Mouse (Mus musculus): ENCODE measurements around the gene Metrnl. TPM values are rescaled to one million over a fixed set of nuclear protein-coding genes. Genes with fewer than 3 reads are reported as not detected.

Metrnl gene
- total and polyA plus RNA-seq, 3 experiments, result 0.33 to 1.1 (median 1.1) TPM

DNA sequence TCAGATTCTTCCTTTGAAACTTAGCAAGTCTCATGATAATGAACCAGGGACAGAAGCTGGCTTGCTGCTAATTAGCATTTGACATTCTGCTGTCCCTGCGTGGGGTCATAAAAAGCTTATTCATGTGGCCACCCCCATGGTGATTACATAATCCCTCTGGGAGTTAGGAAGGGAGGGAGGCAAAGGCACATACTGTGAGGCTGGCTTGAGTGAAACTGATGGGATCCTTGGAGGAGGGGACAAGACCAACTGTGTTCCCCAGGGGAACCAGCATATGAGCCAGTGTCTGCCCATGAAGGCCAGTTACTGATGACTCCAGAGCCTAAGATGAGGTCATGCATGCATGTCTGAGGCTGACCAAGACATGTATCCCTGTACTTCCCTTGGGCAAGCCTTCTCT lies 33.5 kb downstream of the Metrnl start:
- TF ChIP-seq USF1 (IDR thresholded peaks at IDR 0.05; ENCODE audit: low read depth, low read length) (no peak), CHD1 (IDR thresholded peaks at IDR 0.05; ENCODE audit: low read depth, low read length) (no peak), PAX5 (IDR thresholded peaks at IDR 0.05; ENCODE audit: low read length) (no peak), UBTF (IDR thresholded peaks at IDR 0.05; ENCODE audit: low read depth, low read length) (no peak), TCF12 (IDR thresholded peaks at IDR 0.05; ENCODE audit: low read depth, low read length) (no peak), CTCF (conservative IDR thresholded peaks at IDR 0.05 in 1 of 2, IDR thresholded peaks at IDR 0.05 in 1 of 2; ENCODE audit: low read depth in 2 of 2, low read length in 2 of 2) (no peak)
- no peak overlapping the region for H3K9ac ChIP-seq (ENCODE audit: insufficient read depth, low read depth)
- in situ Hi-C loops (cut with MboI; ENCODE audit: low pct_ligation_motif_present, low pct_unique_long_range_greater_than_20kb, low sequenced_read_pairs) (no loop called here), dilution Hi-C loops (cut with MboI; ENCODE audit: extremely low pct_ligation_motif_present, extremely low pct_unique_long_range_greater_than_20kb, low sequenced_read_pairs) (no loop called here)
- H3K4me2 ChIP-seq (ENCODE audit: insufficient read depth, low read depth, poor library complexity, severe bottlenecking), result no peak overlapping the region
- H3K4me3 ChIP-seq (replicated peaks in 1 of 3; ENCODE audit: low read depth in 2 of 3, low read length in 2 of 3, poor library complexity in 1 of 3), result no peak overlapping the region
- no peaks in the 10 kb centered on the region for H3K79me2 ChIP-seq (replicated peaks; ENCODE audit: control insufficient read depth, extremely low read depth, insufficient read depth, poor library complexity, severe bottlenecking)
- H3K9me3 ChIP-seq (replicated peaks; ENCODE audit: low read length), result peaks cover 4% of the 10 kb centered on the region
- DNase-seq (ENCODE audit: extremely low read depth), result no peak
- no peaks in the 10 kb centered on the region for H3K27me3 ChIP-seq (replicated peaks)
- H3K36me3 ChIP-seq (replicated peaks in 1 of 2; ENCODE audit: control insufficient read depth in 1 of 2, insufficient read depth in 1 of 2, low read length in 1 of 2), result no peaks in the 10 kb centered on the region
- H3K4me1 ChIP-seq (ENCODE audit: control insufficient read depth in 1 of 2, insufficient read depth in 2 of 2), result peaks cover 9 to 10% of the 10 kb centered on the region in 2 experiments; a peak in 2 of 4 replicates
- no peak overlapping the region for H3K27ac ChIP-seq (ENCODE audit: insufficient read depth, low read depth)

DNA sequence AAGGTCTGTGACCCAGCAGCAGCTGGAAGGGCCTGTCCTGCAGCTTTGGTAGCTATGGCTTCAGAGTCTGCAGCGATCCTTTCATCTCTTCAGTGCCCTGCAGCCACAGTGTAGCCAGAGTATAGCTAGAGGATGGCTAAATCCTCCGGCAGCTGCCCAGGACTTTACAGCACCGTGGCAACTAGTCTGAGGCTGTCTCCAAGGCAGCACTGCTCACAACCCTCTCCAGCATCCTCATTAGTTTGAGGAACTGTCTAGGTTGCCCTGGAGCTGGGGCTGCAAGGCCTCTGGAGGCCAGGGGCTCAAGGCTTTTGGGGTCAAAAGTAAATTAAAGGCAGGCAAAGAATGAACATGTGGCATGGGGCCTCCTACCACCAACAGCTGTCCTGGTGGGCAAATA lies 37.3 kb downstream of the Metrnl start:
- Histone ChIP-seq H3K9ac (ENCODE audit: insufficient read depth, low read depth) (no peak overlapping the region), H3K79me2 (replicated peaks; ENCODE audit: control insufficient read depth, extremely low read depth, insufficient read depth, poor library complexity, severe bottlenecking) (no peaks in the 10 kb centered on the region), H3K4me3 (replicated peaks in 1 of 3; ENCODE audit: low read depth in 2 of 3, low read length in 2 of 3, poor library complexity in 1 of 3) (no peak overlapping the region), H3K27me3 (replicated peaks) (no peaks in the 10 kb centered on the region), H3K9me3 (replicated peaks; ENCODE audit: low read length) (peaks cover 4% of the 10 kb centered on the region), H3K27ac (ENCODE audit: insufficient read depth, low read depth) (no peak overlapping the region), H3K36me3 (replicated peaks in 1 of 2; ENCODE audit: control insufficient read depth in 1 of 2, insufficient read depth in 1 of 2, low read length in 1 of 2) (no peaks in the 10 kb centered on the region), H3K4me2 (ENCODE audit: insufficient read depth, low read depth, poor library complexity, severe bottlenecking) (no peak overlapping the region), H3K4me1 (ENCODE audit: control insufficient read depth in 1 of 2, insufficient read depth in 2 of 2) (peaks cover 10 to 18% of the 10 kb centered on the region in 2 experiments)
- TF ChIP-seq TBP (conservative IDR thresholded peaks at IDR 0.05; ENCODE audit: low read depth, low read length) (no peak), IRF4 (IDR thresholded peaks at IDR 0.05; ENCODE audit: low read depth, low read length) (no peak), E2F4 (IDR thresholded peaks at IDR 0.05; ENCODE audit: insufficient replicate concordance, low read depth, low read length) (no peak), NELFE (IDR thresholded peaks at IDR 0.05; ENCODE audit: low read depth, low read length) (no peak), CTCF (conservative IDR thresholded peaks at IDR 0.05 in 1 of 2, IDR thresholded peaks at IDR 0.05 in 1 of 2; ENCODE audit: low read depth in 2 of 2, low read length in 2 of 2) (no peak), POLR2AphosphoS2 (IDR thresholded peaks at IDR 0.05; ENCODE audit: low read depth, low read length) (no peak), ETS1 (conservative IDR thresholded peaks at IDR 0.05; ENCODE audit: low read depth, low read length) (no peak), EP300 (IDR thresholded peaks at IDR 0.05; ENCODE audit: low read length) (no peak), MAX (IDR thresholded peaks at IDR 0.05; ENCODE audit: low read length) (no peak), NRF1 (IDR thresholded peaks at IDR 0.05; ENCODE audit: low read depth, low read length) (no peak), GABPA (IDR thresholded peaks at IDR 0.05; ENCODE audit: insufficient replicate concordance, low read depth, low read length) (no peak), ZMIZ1 (IDR thresholded peaks at IDR 0.05; ENCODE audit: low read depth, low read length) (no peak), CHD2 (IDR thresholded peaks at IDR 0.05; ENCODE audit: low read length) (no peak), BHLHE40 (IDR thresholded peaks at IDR 0.05; ENCODE audit: low read depth, low read length) (no peak), TCF12 (IDR thresholded peaks at IDR 0.05; ENCODE audit: low read depth, low read length) (no peak), HCFC1 (IDR thresholded peaks at IDR 0.05; ENCODE audit: low read depth, low read length) (no peak)
- dilution Hi-C loops (cut with MboI; ENCODE audit: extremely low pct_ligation_motif_present, extremely low pct_unique_long_range_greater_than_20kb, low sequenced_read_pairs) (no loop called here), in situ Hi-C loops (cut with MboI; ENCODE audit: low pct_ligation_motif_present, low pct_unique_long_range_greater_than_20kb, low sequenced_read_pairs) (no loop called here)
- DNase-seq (ENCODE audit: extremely low read depth), result no peak
